Mouse (Mus musculus): ENCODE data around the gene Gm17019.
"Not testable (repeated sequence)": the region's sequence is repeated elsewhere in the genome, so short reads cannot be mapped to it uniquely, and the experiment has no call there.

Gm17019 gene

DNA sequence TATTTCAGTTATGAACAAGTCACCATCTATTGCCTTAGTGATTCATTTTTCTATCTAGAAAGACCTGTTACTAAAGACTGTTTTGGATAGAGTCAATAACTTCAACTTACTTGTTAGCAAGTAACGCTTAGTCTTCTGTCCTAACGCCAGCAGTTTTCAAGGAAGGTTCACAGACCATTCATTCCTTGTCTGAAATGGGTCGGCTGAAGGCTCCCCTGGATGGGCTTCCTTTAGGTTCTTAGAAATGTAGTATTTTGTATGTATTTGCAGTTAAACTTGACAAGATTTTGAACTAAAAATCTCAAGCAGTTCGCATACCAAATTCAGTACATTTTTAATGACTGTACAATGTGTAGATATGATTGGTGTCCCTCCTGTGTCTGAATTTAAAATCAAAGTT is 35.2 kb downstream of the Gm17019 start:
- DNase-seq (ENCODE audit: inconsistent age in 2 of 2, low spot score in 1 of 2), result not testable (repeated sequence)

DNA sequence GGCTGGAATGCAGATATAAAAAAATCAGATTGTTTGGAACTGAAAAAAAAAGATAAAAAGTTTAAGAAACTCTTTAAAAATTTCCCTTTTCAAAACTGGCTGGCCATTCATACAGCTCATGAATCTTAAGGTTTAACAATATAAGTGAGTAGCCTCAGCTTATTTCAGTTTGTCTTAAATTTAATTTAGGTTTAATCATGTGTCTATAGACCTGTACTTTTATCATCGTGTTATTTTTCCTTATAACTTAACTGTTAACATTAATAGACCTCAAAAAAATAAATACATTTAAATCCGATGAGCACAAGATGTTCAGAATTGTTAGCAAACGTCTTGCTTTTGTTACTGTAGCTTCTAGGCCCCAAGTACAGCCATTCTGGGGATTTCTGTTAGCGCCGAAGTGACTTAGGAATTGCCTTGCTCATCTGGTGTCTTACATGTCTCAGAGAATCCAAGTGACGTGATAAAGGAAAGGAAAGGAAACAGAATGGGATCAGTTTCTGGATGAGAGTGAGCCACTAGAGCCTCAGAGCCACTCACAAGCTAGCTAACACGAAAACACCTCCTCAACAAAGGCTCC is 36.0 kb downstream of the Gm17019 start:
- DNase-seq (ENCODE audit: inconsistent age in 2 of 2, low spot score in 1 of 2), result not testable (repeated sequence)

- DNase-seq (ENCODE audit: inconsistent age in 2 of 2, low spot score in 1 of 2), result not testable (repeated sequence)
These were observed 38.7 kb downstream of the Gm17019 start for GRCm38 (mm10) chr5:14994124-14994523.

- not testable (repeated sequence) for DNase-seq (ENCODE audit: inconsistent age in 2 of 2, low spot score in 1 of 2)
These were observed 42.2 kb downstream of the Gm17019 start for GRCm38 (mm10) chr5:14990375-14991158.

- DNase-seq (ENCODE audit: inconsistent age in 2 of 2, low spot score in 1 of 2), result peak in 1 of 2 experiments; percentile 62
These were observed 46.0 kb downstream of the Gm17019 start for GRCm38 (mm10) chr5:14986649-14987387.
